9 mouse cellular contexts compared by ENCODE assay signal in the genomic region with DNA sequence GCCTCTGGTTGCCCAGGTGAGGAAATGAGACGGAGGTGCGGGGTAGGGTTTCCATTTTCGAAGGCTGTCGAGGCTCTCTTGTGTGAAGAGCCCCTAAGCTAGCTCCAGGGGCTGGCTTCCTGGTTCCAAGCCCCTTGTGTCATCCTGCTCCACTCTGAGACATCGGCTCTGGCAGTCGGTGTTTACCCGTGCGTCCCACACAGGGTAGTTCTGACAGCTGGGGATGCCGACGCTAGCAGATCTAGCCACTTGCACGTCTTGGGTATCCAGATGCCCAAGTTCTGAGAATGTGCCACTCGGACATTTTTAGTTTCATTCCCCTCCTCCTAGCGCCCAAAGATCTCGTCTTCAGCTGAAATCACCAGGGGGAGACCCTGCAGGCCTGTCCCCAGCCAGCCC. TPM values are rescaled to one million over a fixed set of nuclear protein-coding genes. Genes with fewer than 3 reads are reported as not detected.
DNase-seq lines count a peak whose midpoint lies in the region; ATAC-seq and TF ChIP-seq lines count a peak whose summit lies in the region.
"Had no signal": no experiment of that assay in that cellular context is flagged by ENCODE, and none has a peak within 500 bp of the region (broad histone marks: within the 10 kb centered on the region; RNA-seq: fewer than 3 reads in every experiment).

No protein-coding gene starts in this region.

- no peak for DNase-seq in kidney, postnatal 10 days
- no peak for DNase-seq in intestine, embryonic 14.5 days (ENCODE audit: low spot score)
- DNase-seq in midbrain, postnatal 0 days (ENCODE audit: low spot score), result no peak
- no peak for DNase-seq in lung, postnatal 10 days
- no peak for DNase-seq in kidney, adult 9 months
- DNase-seq in urinary bladder, adult 18-20 months (ENCODE audit: low spot score in 2 of 2), result no peak

- no peak overlapping the region for H3K9ac ChIP-seq in kidney, embryonic 16.5 days (replicated peaks; ENCODE audit: low read length)
- H3K9ac ChIP-seq in embryonic facial prominence, embryonic 12.5 days, result 0 out of 2 replicates have a peak overlapping the region, but pooled peaks have one; percentile 48
- H3K9ac ChIP-seq in intestine, embryonic 14.5 days (ENCODE audit: low read length), result no peak overlapping the region
- peak overlapping the region; percentile 96 for H3K9ac ChIP-seq in midbrain, postnatal 0 days (replicated peaks; ENCODE audit: low read length, poor library complexity, severe bottlenecking)

- H3K4me2 ChIP-seq in kidney, embryonic 16.5 days (replicated peaks; ENCODE audit: low read depth, low read length), result peak overlapping the region; percentile 97; the same call in 1 of the 2 replicates
- H3K4me2 ChIP-seq in embryonic facial prominence, embryonic 12.5 days (replicated peaks), result peak overlapping the region; percentile 90
- peak overlapping the region; percentile 96 for H3K4me2 ChIP-seq in intestine, embryonic 14.5 days (ENCODE audit: low read length)
- H3K4me2 ChIP-seq in midbrain, postnatal 0 days (ENCODE audit: low read depth, low read length, poor library complexity, severe bottlenecking), result peak overlapping the region; percentile 52

- H3K27ac ChIP-seq in kidney, embryonic 16.5 days (ENCODE audit: low read length), result no peak overlapping the region
- H3K27ac ChIP-seq in embryonic facial prominence, embryonic 12.5 days, result no peak overlapping the region
- H3K27ac ChIP-seq in intestine, embryonic 14.5 days (ENCODE audit: low read depth), result no peak overlapping the region
- H3K27ac ChIP-seq in midbrain, postnatal 0 days (ENCODE audit: low read depth, low read length), result peak overlapping the region; percentile 92

- no peaks in the 10 kb centered on the region for H3K36me3 ChIP-seq in kidney, embryonic 16.5 days (ENCODE audit: insufficient read depth, low read length)
- no peaks in the 10 kb centered on the region for H3K36me3 ChIP-seq in embryonic facial prominence, embryonic 12.5 days
- no peaks in the 10 kb centered on the region for H3K36me3 ChIP-seq in intestine, embryonic 14.5 days (ENCODE audit: control insufficient read depth, insufficient read depth, low read length)
- peaks cover 17% of the 10 kb centered on the region for H3K36me3 ChIP-seq in midbrain, postnatal 0 days (ENCODE audit: insufficient read depth, low read length)

- H3K27me3 ChIP-seq in kidney, embryonic 16.5 days (ENCODE audit: insufficient read depth, low read length), result peaks cover 39% of the 10 kb centered on the region
- H3K27me3 ChIP-seq in embryonic facial prominence, embryonic 12.5 days, result peaks cover 52% of the 10 kb centered on the region
- peaks cover 39% of the 10 kb centered on the region for H3K27me3 ChIP-seq in intestine, embryonic 14.5 days (replicated peaks; ENCODE audit: control insufficient read depth, insufficient read depth, low read length)
- H3K27me3 ChIP-seq in midbrain, postnatal 0 days (ENCODE audit: insufficient read depth, low read length), result peaks cover 24% of the 10 kb centered on the region

- no peaks in the 10 kb centered on the region for H3K9me3 ChIP-seq in kidney, embryonic 16.5 days (ENCODE audit: low read length)
- H3K9me3 ChIP-seq in embryonic facial prominence, embryonic 12.5 days, result no peaks in the 10 kb centered on the region
- no peaks in the 10 kb centered on the region for H3K9me3 ChIP-seq in intestine, embryonic 14.5 days (ENCODE audit: control insufficient read depth, low read length)
- no peaks in the 10 kb centered on the region for H3K9me3 ChIP-seq in midbrain, postnatal 0 days (ENCODE audit: low read length)

- 43% methylated on average over 14 of the region's 14 CpGs for WGBS in kidney, embryonic 16.5 days
- 38% methylated on average over 14 of the region's 14 CpGs for WGBS in embryonic facial prominence, embryonic 12.5 days
- 39% methylated on average over 14 of the region's 14 CpGs for WGBS in intestine, embryonic 14.5 days
- 10% methylated on average over 13 of the region's 14 CpGs for WGBS in midbrain, postnatal 0 days

- H3K4me3 ChIP-seq in kidney, embryonic 16.5 days (ENCODE audit: low read length), result no peak overlapping the region
- H3K4me3 ChIP-seq in embryonic facial prominence, embryonic 12.5 days, result peak overlapping the region; percentile 53
- peak overlapping the region; percentile 55; the same call in 1 of the 2 replicates for H3K4me3 ChIP-seq in intestine, embryonic 14.5 days (ENCODE audit: low read depth, low read length)
- H3K4me3 ChIP-seq in midbrain, postnatal 0 days (ENCODE audit: low read depth, low read length), result peak overlapping the region; percentile 86

- peaks cover 16% of the 10 kb centered on the region; the same call in 1 of the 2 replicates for H3K4me1 ChIP-seq in kidney, embryonic 16.5 days (ENCODE audit: insufficient read depth, low read length)
- peaks cover 11% of the 10 kb centered on the region; the same call in 1 of the 2 replicates for H3K4me1 ChIP-seq in embryonic facial prominence, embryonic 12.5 days
- H3K4me1 ChIP-seq in intestine, embryonic 14.5 days (replicated peaks; ENCODE audit: control insufficient read depth, insufficient read depth, low read length), result 0 out of 2 replicates have a peak, but pooled peaks cover 5% of the 10 kb centered on the region
- H3K4me1 ChIP-seq in midbrain, postnatal 0 days (ENCODE audit: insufficient read depth, low read length), result peaks cover 10% of the 10 kb centered on the region

- ATAC-seq in kidney, embryonic 16.5 days (ENCODE audit: low FRiP score, low TSS enrichment), result peak; percentile 28; the same call in 1 of the 2 replicates
- no peak for ATAC-seq in embryonic facial prominence, embryonic 12.5 days (ENCODE audit: insufficient number of reproducible peaks, insufficient read depth, low FRiP score, low TSS enrichment)
- ATAC-seq in intestine, embryonic 14.5 days (replicated peaks; ENCODE audit: low FRiP score, low TSS enrichment, low read depth), result no peak
- ATAC-seq in midbrain, postnatal 0 days (ENCODE audit: low FRiP score), result 0 out of 2 replicates have a peak, but pooled peaks have one; percentile 0

- TF ChIP-seq CTCF in midbrain, postnatal 0 days (IDR thresholded peaks at IDR 0.05), result no peak

RNA-seq across cellular contexts. Expression of a gene that starts 1.0 kb away (rescaled TPM):
- 8.0 and 9.4 TPM in 2 replicates for polyA plus RNA-seq in kidney, embryonic 16.5 days (2015; fragmentation: Nextera tagmentation; extraction: Ambion mirVana)
- polyA plus RNA-seq in embryonic facial prominence, embryonic 12.5 days (2016; fragmentation: Nextera tagmentation; extraction: Ambion mirVana), result 17.9 and 21.4 TPM in 2 replicates
- polyA plus RNA-seq in intestine, embryonic 14.5 days (2014; fragmentation: Nextera tagmentation; extraction: Ambion mirVana), result 12.2 and 14.3 TPM in 2 replicates
- total RNA-seq in midbrain, postnatal 0 days (2014; rRNA removed), result 160 and 172 TPM in 2 replicates
- polyA plus RNA-seq in midbrain, postnatal 0 days (2015; fragmentation: Nextera tagmentation; extraction: Ambion mirVana), result 104 and 107 TPM in 2 replicates

RNA-seq across cellular contexts. Expression of a gene that starts 3.5 kb away (rescaled TPM):
- polyA plus RNA-seq in kidney, embryonic 16.5 days (2015; fragmentation: Nextera tagmentation; extraction: Ambion mirVana), result 0.22 TPM in 1 of 2 replicates, not detected in the other
- polyA plus RNA-seq in embryonic facial prominence, embryonic 12.5 days (2016; fragmentation: Nextera tagmentation; extraction: Ambion mirVana), result 0.18 TPM in 1 of 2 replicates, not detected in the other
- 0.14 and 0.31 TPM in 2 replicates for polyA plus RNA-seq in intestine, embryonic 14.5 days (2014; fragmentation: Nextera tagmentation; extraction: Ambion mirVana)
- total RNA-seq in midbrain, postnatal 0 days (2014; rRNA removed), result 1.8 and 2.2 TPM in 2 replicates
- polyA plus RNA-seq in midbrain, postnatal 0 days (2015; fragmentation: Nextera tagmentation; extraction: Ambion mirVana), result 1.2 and 1.4 TPM in 2 replicates
- total RNA-seq: left cerebral cortex, adult 18-20 months had no signal

RNA-seq across cellular contexts. Expression of a gene that starts 11.8 kb away (rescaled TPM):
- polyA plus RNA-seq in kidney, embryonic 16.5 days (2015; fragmentation: Nextera tagmentation; extraction: Ambion mirVana), result 81.0 and 86.9 TPM in 2 replicates
- polyA plus RNA-seq in embryonic facial prominence, embryonic 12.5 days (2016; fragmentation: Nextera tagmentation; extraction: Ambion mirVana), result 68.2 and 69.3 TPM in 2 replicates
- polyA plus RNA-seq in intestine, embryonic 14.5 days (2014; fragmentation: Nextera tagmentation; extraction: Ambion mirVana), result 78.5 and 79.2 TPM in 2 replicates
- total RNA-seq in midbrain, postnatal 0 days (2014; rRNA removed), result 50.9 and 56.9 TPM in 2 replicates
- polyA plus RNA-seq in midbrain, postnatal 0 days (2015; fragmentation: Nextera tagmentation; extraction: Ambion mirVana), result 31.4 and 32.3 TPM in 2 replicates

RNA-seq across cellular contexts. Expression of a gene that starts 26.4 kb away (rescaled TPM):
- polyA plus RNA-seq in kidney, embryonic 16.5 days (2015; fragmentation: Nextera tagmentation; extraction: Ambion mirVana), result 0.17 and 0.22 TPM in 2 replicates
- 0.05 TPM in 1 of 2 replicates, not detected in the other for polyA plus RNA-seq in embryonic facial prominence, embryonic 12.5 days (2016; fragmentation: Nextera tagmentation; extraction: Ambion mirVana)
- 0.08 and 0.49 TPM in 2 replicates for polyA plus RNA-seq in intestine, embryonic 14.5 days (2014; fragmentation: Nextera tagmentation; extraction: Ambion mirVana)
- total RNA-seq in midbrain, postnatal 0 days (2014; rRNA removed), result 0.38 and 0.66 TPM in 2 replicates
- 0.10 and 0.11 TPM in 2 replicates for polyA plus RNA-seq in midbrain, postnatal 0 days (2015; fragmentation: Nextera tagmentation; extraction: Ambion mirVana)

RNA-seq across cellular contexts. Expression of a gene that starts 55.3 kb away (rescaled TPM):
- 42.9 and 44.6 TPM in 2 replicates for polyA plus RNA-seq in kidney, embryonic 16.5 days (2015; fragmentation: Nextera tagmentation; extraction: Ambion mirVana)
- polyA plus RNA-seq in embryonic facial prominence, embryonic 12.5 days (2016; fragmentation: Nextera tagmentation; extraction: Ambion mirVana), result 38.2 and 40.1 TPM in 2 replicates
- 37.4 and 43.9 TPM in 2 replicates for polyA plus RNA-seq in intestine, embryonic 14.5 days (2014; fragmentation: Nextera tagmentation; extraction: Ambion mirVana)
- 34.8 and 40.1 TPM in 2 replicates for total RNA-seq in midbrain, postnatal 0 days (2014; rRNA removed)
- 33.4 and 33.9 TPM in 2 replicates for polyA plus RNA-seq in midbrain, postnatal 0 days (2015; fragmentation: Nextera tagmentation; extraction: Ambion mirVana)

Comparison
In these comparisons a context has a peak if more than half of its experiments do, and no peak if none do; other contexts are left out.
1. ATAC-seq: peak in kidney, embryonic 16.5 days (single experiment) and midbrain, postnatal 0 days (single experiment); none in embryonic facial prominence, embryonic 12.5 days (single experiment) and intestine, embryonic 14.5 days (single experiment).
2. H3K9ac ChIP-seq: peak in embryonic facial prominence, embryonic 12.5 days (single experiment) and midbrain, postnatal 0 days (single experiment); none in kidney, embryonic 16.5 days (single experiment) and intestine, embryonic 14.5 days (single experiment).
3. Peak in every context shown above with its lines, with median percentiles within 50 percentile points of each other: H3K4me2 ChIP-seq.